Mouse (Mus musculus): ENCODE measurements at regions not wholly inside any gene's neighbourhood (a gene's known extent, or its start where the extent isn't known, plus 50 kb on each side); places are given as distances from the start of the nearest gene placed in this dataset.

DNA sequence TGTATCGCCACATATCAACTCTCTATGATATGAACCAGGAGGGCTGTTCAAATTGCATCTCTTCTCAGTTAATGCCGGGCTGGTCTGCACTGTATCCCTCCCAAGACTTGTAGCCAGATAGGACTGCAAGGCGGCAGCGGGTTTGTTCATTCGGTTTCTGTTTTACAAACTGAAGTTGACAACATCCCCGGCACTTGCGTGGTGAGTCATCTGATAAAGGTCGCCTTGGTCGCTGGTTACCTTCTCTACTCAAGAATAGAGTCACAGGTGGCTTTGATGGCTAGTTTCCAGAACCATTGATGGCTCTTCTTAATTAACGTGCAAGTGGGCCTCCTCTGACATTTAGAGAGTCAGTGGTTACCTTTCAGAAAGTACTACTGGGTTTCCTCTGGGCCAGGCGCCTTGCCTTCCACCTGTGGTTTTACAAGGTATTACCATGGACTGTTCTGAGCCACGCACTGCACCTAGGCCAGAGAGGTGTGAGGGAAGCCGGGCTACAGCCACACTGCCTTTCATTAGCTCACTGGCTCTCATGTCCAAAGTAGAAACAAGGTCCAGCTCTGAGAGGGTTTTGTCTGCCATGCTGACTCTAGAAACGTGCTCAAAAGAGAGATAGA is 1266.9 kb upstream of the A1bg start:
- intact Hi-C loops (cut with DNase I): no loop called here
- no peak for DNase-seq

DNA sequence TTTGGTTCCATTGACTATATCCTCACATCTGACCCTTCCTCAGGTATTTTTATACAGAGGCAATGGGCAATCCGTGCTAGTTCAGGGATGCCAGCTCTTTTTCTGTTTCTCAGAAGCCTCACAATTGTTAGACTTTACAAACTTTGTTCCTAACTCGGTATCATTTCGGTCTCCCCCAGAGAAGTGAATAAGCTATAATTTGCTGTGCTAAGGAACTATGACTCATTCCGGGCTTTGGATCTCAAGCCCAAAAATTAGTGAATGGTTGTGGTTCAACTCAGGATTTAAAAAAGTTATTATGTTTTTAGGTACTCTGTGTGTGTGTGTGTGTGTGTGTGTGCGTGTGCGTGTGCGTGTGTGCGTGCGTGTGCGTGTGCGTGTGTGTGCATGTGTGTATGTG is 1263.7 kb upstream of the A1bg start:
- no peak for DNase-seq
- intact Hi-C loops (cut with DNase I): no loop called here

DNA sequence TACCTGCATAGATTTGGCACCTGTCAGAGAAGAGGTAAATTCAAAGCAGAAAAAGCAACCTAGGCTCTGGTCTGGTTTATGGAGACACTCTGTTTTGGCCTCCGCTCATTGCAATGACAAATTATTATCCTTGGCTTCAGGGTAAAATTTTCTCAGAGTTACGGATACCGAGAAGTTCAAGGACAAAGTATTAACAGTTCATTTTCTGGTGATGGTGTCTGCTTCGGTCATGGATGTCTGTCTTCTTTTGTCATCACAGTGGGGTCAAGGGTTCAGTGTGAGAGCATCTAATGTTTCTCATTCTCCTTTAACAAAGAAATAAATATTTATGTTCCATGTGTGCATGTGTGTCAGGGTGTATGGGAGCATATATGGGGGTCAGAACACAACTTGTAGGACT is 1261.0 kb upstream of the A1bg start:
- DNase-seq: no peak
- intact Hi-C loops (cut with DNase I): no loop called here

DNA sequence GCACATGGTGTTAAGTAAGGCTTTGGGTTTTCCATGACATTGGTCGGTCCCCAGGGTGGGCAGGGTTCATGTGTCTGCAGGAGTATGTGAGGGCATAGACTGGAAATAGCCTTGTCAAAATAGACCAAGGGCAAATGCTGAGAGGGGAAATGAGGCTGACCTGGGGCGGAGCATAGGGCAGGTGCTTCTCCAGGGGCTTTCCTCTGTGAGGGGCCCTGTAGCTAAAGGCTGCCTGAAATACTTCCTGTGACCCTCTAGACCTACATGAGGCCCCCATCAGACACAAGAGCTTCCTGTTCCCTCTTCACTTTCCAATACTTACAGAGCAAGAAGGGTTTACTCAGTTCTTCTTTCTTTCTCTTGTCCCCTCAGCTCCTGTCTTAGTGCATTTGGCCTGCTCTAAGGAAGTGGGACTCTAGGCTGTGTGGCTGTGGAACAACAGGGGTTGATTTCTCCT is 1258.7 kb upstream of the A1bg start:
- no peak for DNase-seq
- intact Hi-C loops (cut with DNase I): no loop called here

DNA sequence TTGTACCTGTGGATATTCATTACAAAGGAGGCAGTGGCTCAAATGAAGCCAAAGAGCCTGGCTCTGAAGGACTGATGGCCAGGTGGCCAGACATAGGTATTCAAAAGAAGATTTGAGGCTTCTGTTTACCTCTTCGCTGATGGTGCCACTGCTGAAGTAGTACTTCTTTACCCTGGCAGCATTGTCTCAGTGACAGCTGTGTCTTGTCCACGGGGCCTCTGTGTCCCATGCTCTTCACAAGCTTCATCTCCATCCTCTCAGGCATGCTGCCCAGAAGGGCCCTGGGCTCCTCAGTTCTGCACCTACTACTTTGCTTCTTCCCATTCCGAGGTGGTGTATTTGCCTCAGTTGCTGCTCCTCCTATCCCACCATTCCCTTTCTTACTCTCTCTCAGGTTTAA is 1257.9 kb upstream of the A1bg start:
- intact Hi-C loops (cut with DNase I): no loop called here
- DNase-seq: no peak

DNA sequence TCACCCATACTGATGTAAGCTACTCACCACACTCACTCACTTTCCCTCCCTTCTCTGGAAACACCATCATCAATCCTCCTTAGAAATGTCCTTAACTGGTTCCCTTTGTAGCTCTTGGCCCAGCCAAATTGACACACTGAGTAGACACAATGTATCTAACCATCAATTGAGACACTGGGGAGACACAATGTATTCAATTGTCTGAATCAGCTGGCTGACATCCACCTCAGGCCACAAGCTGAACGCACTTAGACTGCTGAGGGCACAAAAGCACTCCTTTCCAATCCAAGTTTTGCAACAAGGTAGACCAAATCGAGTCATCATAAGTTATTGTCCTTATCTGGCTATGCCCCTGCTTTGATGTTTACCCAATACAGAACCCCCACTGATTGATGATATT is 1257.0 kb upstream of the A1bg start:
- intact Hi-C loops (cut with DNase I): no loop called here
- no peak for DNase-seq

DNA sequence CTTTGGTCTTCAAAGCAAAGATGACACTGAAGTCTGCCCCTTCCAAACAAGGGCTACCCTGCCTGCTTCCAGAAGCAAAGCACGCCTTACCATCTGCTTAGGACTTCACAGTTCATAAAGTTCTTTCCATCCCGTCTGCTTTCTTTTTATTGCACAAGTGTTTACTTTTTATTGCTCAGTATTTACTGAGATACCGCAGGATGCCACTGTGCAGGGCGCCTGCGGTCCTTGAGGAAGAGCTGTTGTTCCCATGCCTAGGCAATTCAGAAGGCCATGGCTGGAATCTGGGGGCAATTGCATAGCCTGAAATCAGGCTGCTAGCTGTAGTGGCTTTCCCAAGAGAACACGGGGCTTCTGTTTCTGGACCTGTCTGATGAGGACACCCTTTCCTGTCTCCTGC is 1255.8 kb upstream of the A1bg start:
- no peak for DNase-seq
- intact Hi-C loops (cut with DNase I): no loop called here

DNA sequence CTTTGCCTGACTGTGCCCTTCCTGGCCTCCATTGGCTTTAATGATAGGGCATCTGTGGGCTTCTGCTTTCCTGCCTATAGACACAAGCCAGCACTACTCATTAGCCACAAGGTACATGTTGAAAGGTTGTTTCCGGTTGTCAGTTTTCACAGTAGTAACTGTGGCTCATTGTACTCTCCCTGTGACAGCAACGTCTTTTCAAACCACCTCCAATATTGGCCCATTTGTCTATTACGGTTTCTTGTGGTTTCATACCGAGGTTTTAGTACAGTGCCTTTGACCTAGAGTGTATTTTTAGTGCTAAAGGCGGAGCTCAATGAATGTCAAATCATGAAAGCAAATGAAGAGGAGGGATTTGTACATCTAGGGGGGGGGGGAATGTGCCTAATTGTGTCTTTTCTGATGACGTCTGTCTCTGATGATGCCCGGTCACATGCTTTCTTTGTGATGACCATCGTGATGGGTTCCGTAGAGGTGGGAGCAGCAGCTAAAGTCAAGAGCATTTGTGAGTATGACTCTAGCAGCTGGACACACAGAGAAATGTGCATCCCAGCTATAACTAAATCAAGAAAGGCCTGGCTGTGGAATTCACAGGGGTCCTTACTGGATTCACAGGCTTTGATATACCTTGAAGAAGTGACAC is 1255.1 kb upstream of the A1bg start:
- intact Hi-C loops (cut with DNase I): no loop called here

DNA sequence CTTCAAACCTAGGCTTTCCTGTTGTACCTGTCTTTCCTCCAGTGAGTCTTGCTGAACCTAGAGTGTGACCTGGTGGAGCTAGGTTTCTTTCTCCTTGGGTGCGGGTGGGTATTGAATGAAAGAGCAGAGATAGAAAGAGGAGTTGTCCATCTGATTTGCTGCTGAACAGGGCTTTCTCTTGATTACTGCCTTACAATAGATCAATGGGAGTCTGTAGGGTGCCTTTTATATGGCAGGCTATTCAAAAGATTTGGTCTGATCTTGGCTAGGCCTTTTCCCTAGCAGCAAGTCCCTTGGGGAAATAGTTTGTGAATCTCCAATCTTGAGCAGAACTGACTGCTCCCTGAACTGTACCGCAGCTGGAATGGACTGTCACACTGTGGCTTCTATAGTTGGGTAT is 1253.3 kb upstream of the A1bg start:
- DNase-seq: no peak
- intact Hi-C loops (cut with DNase I): no loop called here

More for the DNA sequence above, 1255.1 kb upstream of the A1bg start:
- DNase-seq: no peak

DNA sequence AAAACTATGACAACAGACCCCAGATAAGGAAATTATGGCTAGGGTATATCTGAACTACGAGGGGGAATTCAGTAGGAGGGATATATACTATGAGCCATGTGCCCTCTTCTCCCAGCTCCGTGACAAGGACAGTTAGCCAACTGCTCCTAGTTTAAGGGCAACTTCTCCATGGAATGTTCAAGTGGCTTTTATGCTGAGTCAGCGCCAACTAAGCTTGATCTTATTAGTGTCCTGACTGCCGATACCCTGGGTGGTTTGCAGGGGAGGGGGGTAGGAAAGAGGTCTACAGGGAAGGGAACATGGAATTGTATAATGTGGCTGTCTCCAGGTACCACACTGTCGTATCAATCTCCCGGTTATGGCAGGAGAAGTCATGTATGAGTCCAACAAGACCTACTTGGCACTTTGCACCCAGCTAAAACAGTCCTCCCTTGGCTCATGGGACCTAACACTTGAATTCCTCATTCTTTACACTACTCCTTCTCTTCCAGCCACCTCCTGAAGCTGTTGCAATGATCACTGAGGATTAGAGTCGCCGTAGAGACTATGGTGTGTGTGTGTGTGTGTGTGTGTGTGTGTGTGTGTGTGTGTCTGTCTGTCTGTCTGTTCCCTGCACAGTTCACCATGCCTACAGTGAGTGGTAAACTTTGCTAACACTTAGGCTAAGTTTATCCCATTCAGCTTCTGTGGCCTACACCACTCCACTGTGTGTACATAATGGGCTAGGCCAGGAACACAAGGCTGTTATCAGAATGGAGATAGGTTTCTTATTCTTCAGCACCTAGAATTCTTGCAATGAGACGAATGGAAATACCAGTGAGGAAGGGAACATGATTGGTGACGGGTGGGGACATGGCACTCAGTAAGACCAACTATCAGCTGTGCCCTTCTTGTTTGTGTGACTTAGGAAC is 1251.1 kb upstream of the A1bg start:
- intact Hi-C loops (cut with DNase I): no loop called here
- DNase-seq: no peak

DNA sequence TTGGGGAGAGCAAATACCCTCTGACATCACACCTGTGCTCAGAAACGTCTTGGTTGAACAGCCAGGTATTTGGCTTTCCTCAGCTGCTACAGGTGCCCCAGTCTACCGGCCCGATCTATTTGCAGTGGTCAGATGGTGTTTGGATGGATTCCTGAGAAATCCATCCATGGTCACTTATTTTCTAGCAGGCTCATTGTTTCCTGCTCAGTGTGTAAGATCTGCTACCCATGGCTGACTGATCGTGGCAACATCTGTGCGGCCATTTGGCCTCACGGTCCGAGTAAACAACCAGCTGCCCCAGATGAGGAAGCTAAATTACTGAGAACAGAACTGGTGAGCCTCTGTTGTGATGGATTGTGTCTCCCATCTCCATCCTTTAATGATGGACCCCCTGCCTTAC is 1248.8 kb upstream of the A1bg start:
- intact Hi-C loops (cut with DNase I): no loop called here
- DNase-seq: no peak

DNA sequence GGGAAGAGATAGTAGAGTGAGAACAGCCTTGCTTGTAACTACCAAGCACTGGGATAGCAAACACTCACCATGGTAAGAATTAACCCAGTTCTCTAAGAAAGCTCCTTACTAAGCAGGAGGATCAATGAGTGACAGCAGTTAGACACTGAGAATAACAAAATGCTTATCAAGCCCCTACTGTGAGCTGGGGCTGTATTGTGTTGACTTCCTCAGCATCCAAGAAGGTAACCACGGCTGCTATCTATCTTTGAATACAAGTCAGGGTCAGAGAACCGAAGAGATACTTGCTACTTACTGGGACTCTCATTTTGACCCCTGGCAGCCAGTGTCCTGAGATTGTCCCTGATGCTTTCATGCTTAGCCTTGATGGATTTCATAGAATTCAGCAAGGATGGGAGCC is 1248.4 kb upstream of the A1bg start:
- no peak for DNase-seq
- intact Hi-C loops (cut with DNase I): no loop called here

DNA sequence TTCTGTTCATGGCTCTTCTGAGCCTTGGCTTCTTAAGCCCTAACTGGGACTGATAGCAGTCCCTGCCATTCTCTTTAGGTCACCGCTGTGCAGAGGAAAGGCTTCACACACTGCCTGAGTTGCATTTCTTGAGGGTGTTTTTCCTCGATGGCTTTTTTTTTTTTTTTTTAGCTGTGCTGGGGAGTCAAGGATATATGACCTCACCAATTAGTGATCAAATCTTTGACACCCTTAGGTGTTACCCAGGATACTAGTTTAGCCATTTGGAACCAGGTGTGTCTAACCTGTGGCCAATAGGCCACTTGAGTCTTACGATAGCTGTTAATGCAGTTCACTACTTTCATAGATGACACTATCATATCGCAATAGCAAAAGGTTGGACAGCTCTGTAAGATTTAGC is 1247.5 kb upstream of the A1bg start:
- DNase-seq: no peak
- intact Hi-C loops (cut with DNase I): no loop called here

DNA sequence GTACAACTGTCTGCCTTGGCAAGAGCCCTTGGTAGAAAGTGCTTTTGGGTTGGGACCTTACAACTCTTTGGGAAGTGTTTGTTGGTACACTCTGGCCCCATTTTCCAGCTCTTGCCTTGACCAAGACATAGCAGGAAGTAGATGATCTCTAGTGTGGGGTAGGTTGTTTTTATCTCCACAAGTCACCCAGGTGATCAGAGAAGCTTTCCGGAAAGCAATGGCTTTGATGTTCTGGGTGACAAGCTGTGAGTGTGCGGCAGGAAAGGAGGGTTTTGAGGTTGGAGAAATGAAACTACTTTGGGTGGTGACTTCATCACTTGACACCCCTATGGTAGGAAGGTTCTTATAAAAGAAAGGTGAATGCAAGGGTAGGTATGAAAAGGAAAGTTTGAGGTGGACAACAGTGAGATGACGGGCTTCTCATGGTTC is 1246.8 kb upstream of the A1bg start:
- intact Hi-C loops (cut with DNase I): no loop called here
- DNase-seq: no peak

DNA sequence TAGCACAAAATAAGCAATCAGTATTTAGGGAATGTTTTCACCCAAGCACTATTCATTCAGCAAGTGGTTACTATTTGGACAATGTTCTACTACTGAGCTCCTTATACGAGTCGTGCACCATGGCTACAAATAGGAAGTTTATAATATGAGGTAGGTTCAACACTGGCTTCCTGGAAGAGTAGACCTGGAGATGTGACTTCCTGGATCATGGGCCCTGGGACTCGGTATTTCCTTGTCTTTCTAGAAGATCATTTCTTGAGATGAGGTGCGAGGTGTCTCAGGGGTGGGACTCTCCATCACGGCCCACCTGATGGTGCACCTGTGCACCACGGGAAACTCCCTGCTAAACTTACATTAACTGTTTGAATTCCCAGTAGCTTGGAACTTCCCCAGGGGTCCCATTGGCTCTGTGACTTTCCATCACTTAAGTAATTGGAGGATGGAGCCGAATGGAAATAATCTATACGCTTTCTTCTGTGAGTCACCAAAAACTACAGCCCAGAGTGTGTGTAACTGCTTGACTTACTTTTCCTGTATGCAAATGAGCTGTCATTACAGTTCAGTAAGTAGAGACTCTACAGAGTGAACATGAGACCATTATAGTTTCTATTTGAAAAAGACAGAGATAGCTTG is 1246.3 kb upstream of the A1bg start:
- DNase-seq: no peak
- intact Hi-C loops (cut with DNase I): no loop called here

DNA sequence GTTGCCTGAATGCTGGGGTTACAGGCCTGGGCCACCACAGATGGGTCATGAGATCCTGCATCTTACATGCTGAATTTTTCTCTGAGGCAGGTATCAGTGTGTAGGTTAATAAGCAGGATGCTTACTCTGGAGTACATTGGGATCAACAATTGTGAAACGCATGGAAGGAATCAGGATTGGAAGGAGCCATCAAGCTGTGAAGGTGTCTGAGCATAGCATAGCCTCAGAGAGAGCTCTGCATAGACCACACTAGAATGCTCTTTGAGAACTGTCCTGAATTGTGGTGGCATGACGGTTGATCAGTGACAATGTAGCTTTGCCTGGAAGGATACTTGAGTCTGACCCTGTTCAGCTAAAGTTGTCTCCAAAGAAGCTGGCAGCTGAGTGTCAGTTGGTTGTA is 1245.7 kb upstream of the A1bg start:
- intact Hi-C loops (cut with DNase I): no loop called here
- DNase-seq: no peak

DNA sequence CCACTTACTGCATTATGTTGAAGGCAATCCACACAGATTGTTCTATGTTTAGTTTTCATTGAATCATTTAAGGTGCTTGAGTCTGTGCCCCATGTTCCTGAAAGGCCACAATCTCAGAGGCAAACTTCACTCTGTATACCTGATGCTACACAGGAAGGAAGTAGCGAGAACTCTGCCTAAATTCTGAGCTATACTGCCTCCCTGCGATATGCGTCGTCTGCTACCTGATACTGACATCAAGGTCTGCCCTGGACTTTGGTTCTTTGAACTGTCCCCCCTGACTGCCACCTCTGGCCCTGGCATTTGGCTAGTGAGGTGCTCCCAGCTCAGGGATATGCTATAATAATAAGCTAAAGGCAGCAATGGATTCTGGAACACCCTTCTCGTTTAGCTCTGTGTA is 1244.0 kb upstream of the A1bg start:
- intact Hi-C loops (cut with DNase I): no loop called here
- DNase-seq: no peak

DNA sequence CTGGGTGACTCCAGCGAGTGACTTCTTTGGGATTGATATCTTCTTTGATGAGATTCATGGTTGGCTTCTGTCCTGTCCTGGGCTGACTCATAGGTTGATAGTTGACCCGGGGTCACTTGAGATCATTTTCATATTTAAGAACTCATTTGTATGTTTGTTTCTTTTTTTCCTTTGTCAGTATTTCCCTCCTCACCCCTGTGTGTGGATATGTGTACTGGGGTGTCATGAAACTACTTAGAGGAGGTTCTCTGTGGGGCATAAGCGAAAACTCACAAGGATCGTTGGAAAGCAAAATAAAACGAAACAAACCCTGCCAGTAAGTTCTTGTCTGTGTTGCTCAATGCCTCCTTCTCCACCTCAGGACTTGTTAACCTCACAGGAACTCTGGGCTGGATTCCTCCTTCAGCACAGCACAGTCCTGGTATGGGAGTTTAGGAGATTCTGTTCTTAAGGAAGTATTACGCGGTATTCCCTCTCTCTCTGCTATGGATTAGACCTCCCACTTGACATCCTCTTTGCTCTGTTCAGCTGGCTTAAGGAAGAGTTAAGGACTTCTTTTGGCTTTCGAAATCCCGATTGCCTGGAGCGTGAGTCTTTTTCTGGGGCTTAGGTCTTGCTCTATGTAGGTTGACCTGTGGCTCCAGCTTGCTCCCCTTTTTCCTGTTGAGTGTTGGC is 1243.2 kb upstream of the A1bg start:
- intact Hi-C loops (cut with DNase I): no loop called here
- no peak for DNase-seq

DNA sequence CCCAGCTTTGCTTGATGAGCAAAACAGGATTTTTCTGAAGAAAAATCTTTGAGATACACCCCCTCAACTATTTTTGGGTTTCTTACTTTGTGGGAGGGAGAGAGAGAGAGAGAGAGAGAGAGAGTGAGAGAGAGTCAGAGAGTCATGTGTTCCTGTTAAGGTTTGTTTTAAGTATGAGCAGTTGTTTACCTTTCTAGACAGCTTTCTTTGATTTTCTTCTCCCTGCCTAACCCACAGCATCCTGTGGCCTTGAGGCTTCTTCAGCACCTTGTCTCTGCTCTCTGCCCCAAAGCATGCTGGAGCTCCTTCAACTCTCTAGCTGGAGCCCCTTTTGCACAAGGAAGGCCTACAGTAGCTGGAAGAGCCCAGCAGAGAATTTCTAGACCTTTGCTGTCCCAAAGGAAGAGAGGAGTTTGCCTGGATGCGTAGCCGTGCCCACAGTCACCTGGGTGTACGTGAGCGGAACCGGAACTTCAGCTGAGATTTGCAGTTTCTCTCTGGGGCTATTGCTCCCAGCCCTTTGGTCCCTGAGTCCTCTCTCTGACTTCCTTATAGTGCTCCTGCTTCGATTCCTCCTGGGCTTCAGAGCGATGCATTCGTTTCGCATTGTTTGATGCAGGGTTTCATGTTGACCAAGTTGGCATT is 1242.1 kb upstream of the A1bg start:
- intact Hi-C loops (cut with DNase I): no loop called here
- DNase-seq: no peak

DNA sequence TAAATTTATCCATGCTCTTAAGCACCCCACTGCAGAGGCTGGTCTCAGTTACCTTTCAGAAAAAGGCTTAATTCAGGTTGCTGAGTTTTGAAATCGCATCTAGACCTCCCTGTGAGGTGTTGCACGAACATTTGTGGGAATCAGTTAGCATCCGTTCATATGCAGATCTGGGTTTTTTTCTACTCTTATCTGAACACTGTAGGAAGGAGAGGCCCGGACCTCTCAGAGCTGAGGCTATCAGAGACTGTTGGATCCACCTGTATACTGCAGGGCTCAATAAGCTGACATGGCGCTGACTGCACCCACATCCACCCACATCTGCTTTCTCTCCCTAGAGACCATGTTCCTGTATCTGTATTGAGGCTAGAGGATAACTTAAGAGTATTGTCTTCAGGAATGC is 1240.4 kb upstream of the A1bg start:
- intact Hi-C loops (cut with DNase I): no loop called here

More for the DNA sequence above, 1240.4 kb upstream of the A1bg start:
- no peak for DNase-seq
